Mouse (Mus musculus) kidney, postnatal 25 days (tissue): ENCODE data around the gene Sel1l3.

Experiments used
- DNase-seq, 2 experiments: peaks; one replicate each; pipeline ENCODE4 v3.0.0; 2021; ENCODE audit warnings: mixed read lengths in 2 of 2

Gene Sel1l3

GRCm38 (mm10) chr5:53078453-53078852, 135.3 kb downstream of the Sel1l3 start:
- peak; percentile 68 to 89 for DNase-seq

GRCm38 (mm10) chr5:53074553-53074952, 139.2 kb downstream of the Sel1l3 start:
- peak; percentile 45 to 65 for DNase-seq

GRCm38 (mm10) chr5:53061532-53062130, 152.1 kb downstream of the Sel1l3 start:
- DNase-seq = no peak
